Mouse (Mus musculus) liver, embryonic 14.5 days (tissue): ENCODE measurements around the gene Olfr1450.
"Not testable (repeated sequence)": the region's sequence is repeated elsewhere in the genome, so short reads cannot be mapped to it uniquely, and the experiment has no call there.

ENCODE experiments used
- CTCF ChIP-seq: IDR thresholded peaks from 2 replicates; pipeline ENCODE4 v1.5.1; 2016; ENCODE audit warnings: antibody characterized with exemption, low read depth, control low read depth
- EP300 ChIP-seq: IDR thresholded peaks from 2 replicates; pipeline ENCODE4 v1.6.1; 2016; ENCODE audit warnings: antibody characterized with exemption, low read depth

- not testable (repeated sequence) for TF ChIP-seq CTCF, EP300
These were observed 42.3 kb downstream of the Olfr1450 start for GRCm38 (mm10) chr19:12992316-12992715.
